Mouse (Mus musculus): ENCODE data around the gene Raph1. TPM values are rescaled to one million over a fixed set of nuclear protein-coding genes. Genes with fewer than 3 reads are reported as not detected.

Gene Raph1
- polyA plus RNA-seq (2014; fragmentation: Illumina TruSeq; extraction: RNeasy Lipid Tissue Mini Kit (QIAGEN cat#74804); ENCODE audit: low read depth, low replicate concordance), result 4.8 TPM

GRCm38 (mm10) chr1:60566631-60567311 is at the start of gene Raph1:
TSS of gene Raph1 (minus strand) at chr1:60567104.

Other genes starting within 250 kb of the Raph1 start
- 5.4 TPM for gene Cyp20a1, start 223.8 kb downstream of the Raph1 start, polyA plus RNA-seq (2014; fragmentation: Illumina TruSeq; extraction: RNeasy Lipid Tissue Mini Kit (QIAGEN cat#74804); ENCODE audit: low read depth, low replicate concordance)
- gene Abi2, start 157.5 kb downstream of the Raph1 start, polyA plus RNA-seq (2014; fragmentation: Illumina TruSeq; extraction: RNeasy Lipid Tissue Mini Kit (QIAGEN cat#74804); ENCODE audit: low read depth, low replicate concordance), result 30.7 TPM
- gene Cd28, start 149.7 kb upstream of the Raph1 start, polyA plus RNA-seq (2014; fragmentation: Illumina TruSeq; extraction: RNeasy Lipid Tissue Mini Kit (QIAGEN cat#74804); ENCODE audit: low read depth, low replicate concordance), result 0.07 TPM